9 mouse cellular contexts compared by ENCODE assay signal in genomic region chr4:136466226-136466625, GRCm38 (mm10). TPM values are rescaled to one million over a fixed set of nuclear protein-coding genes. Genes with fewer than 3 reads are reported as not detected.
DNase-seq lines count a peak whose midpoint lies in the region; ATAC-seq and TF ChIP-seq lines count a peak whose summit lies in the region.
"Had no signal": no experiment of that assay in that cellular context is flagged by ENCODE, and none has a peak within 500 bp of the region (broad histone marks: within the 10 kb centered on the region; RNA-seq: fewer than 3 reads in every experiment).

No protein-coding gene starts in this region.

- H3K4me1 ChIP-seq in forebrain, embryonic 11.5 days (replicated peaks; ENCODE audit: control insufficient read depth, insufficient read depth, low read length), result peaks cover 19% of the 10 kb centered on the region

- H3K4me2 ChIP-seq in forebrain, embryonic 11.5 days (ENCODE audit: low read depth, low read length, severe bottlenecking), result no peak overlapping the region
- H3K4me2 ChIP-seq: hindbrain, embryonic 15.5 days had no signal

- H3K79me3 ChIP-seq in C2C12 (ENCODE audit: low read depth), result peaks cover 5% of the 10 kb centered on the region

- H3K9ac ChIP-seq in forebrain, embryonic 11.5 days (ENCODE audit: low read length), result no peak overlapping the region
- H3K9ac ChIP-seq: hindbrain, embryonic 15.5 days had no signal

- H3ac ChIP-seq in C2C12 (ENCODE audit: control insufficient read depth, insufficient read length, low read depth), result no peak overlapping the region

- peak; percentile 36 for DNase-seq in Muller cell, postnatal 12 days (ENCODE audit: inconsistent ontology term)
- DNase-seq in gastrocnemius, postnatal 36 days, result peak; percentile 15 to 26
- peak; percentile 29 to 41 for DNase-seq in kidney, adult 8-10 months
- DNase-seq in embryo, embryonic 9.5 days (ENCODE audit: extremely low spot score), result no peak
- no peak for DNase-seq in ovary, adult 18-20 months (ENCODE audit: low spot score)
- no peak for DNase-seq in forebrain, embryonic 11.5 days (ENCODE audit: low spot score)

- H3K9me3 ChIP-seq in forebrain, embryonic 11.5 days (ENCODE audit: control insufficient read depth, low read length), result no peaks in the 10 kb centered on the region
- H3K9me3 ChIP-seq: hindbrain, embryonic 15.5 days had no signal

- TF ChIP-seq CTCF in C2C12 (IDR thresholded peaks at IDR 0.05; ENCODE audit: control insufficient read depth, insufficient read depth, insufficient read length), result no peak

- intact Hi-C loops in gastrocnemius, postnatal 36 days (cut with DNase I), result no loop called here

- ATAC-seq in erythroblast, adult 5-6 weeks (replicated peaks; ENCODE audit: low FRiP score, poor library complexity, severe bottlenecking), result no peak
- no peak for ATAC-seq in forebrain, embryonic 11.5 days (replicated peaks; ENCODE audit: low FRiP score)

- WGBS in forebrain, embryonic 11.5 days, result 79% methylated on average over 4 of the region's 4 CpGs

- no peak overlapping the region for H3K27ac ChIP-seq in forebrain, embryonic 11.5 days (ENCODE audit: low read depth, low read length)
- H3K27ac ChIP-seq: hindbrain, embryonic 15.5 days had no signal

- no peak overlapping the region for H3K4me3 ChIP-seq in C2C12 (ENCODE audit: insufficient read depth, poor library complexity, severe bottlenecking)
- no peak overlapping the region for H3K4me3 ChIP-seq in forebrain, embryonic 11.5 days (ENCODE audit: low read depth, low read length)
- H3K4me3 ChIP-seq: hindbrain, embryonic 15.5 days had no signal

- peaks cover 16% of the 10 kb centered on the region for H3K79me2 ChIP-seq in C2C12 (ENCODE audit: control insufficient read depth, insufficient read depth)

- H3K27me3 ChIP-seq in C2C12 (ENCODE audit: control insufficient read depth, insufficient read depth, insufficient read length), result no peaks in the 10 kb centered on the region
- H3K27me3 ChIP-seq in forebrain, embryonic 11.5 days (ENCODE audit: control insufficient read depth, insufficient read depth, low read length), result peaks cover 17% of the 10 kb centered on the region

- no peaks in the 10 kb centered on the region for H3K36me3 ChIP-seq in C2C12 (ENCODE audit: control insufficient read depth, insufficient read depth)
- H3K36me3 ChIP-seq in forebrain, embryonic 11.5 days (ENCODE audit: control insufficient read depth, insufficient read depth, low read length), result no peaks in the 10 kb centered on the region
- H3K36me3 ChIP-seq: hindbrain, embryonic 15.5 days had no signal

TF ChIP-seq in C2C12, 6 proteins besides CTCF, POLR2A, EP300 and RAD21:
- TF ChIP-seq FOSL1 (IDR thresholded peaks at IDR 0.05; ENCODE audit: insufficient read depth, low read length, poor library complexity, severe bottlenecking) (no peak), MYOD1 (IDR thresholded peaks at IDR 0.05; ENCODE audit: control insufficient read depth, insufficient read length, low read depth) (peak; percentile 54)

RNA-seq across cellular contexts. Expression of gene Luzp1, which starts 3.3 kb away (rescaled TPM):
- polyA plus RNA-seq in C2C12 (2012; fragmentation: generic; extraction: Trizol), result 16.1 TPM
- 10 to 100 TPM; 12.6 to 13.1 TPM for total RNA-seq in gastrocnemius, postnatal 36 days (2021)
- 0.42 and 1.2 TPM in 2 replicates for total RNA-seq in erythroblast, adult 5-6 weeks (2015; ENCODE audit: low replicate concordance)
- total RNA-seq in erythroblast, adult 5-6 weeks (2017; ENCODE audit: low replicate concordance), result 1.0 and 10.7 TPM in 2 replicates
- 119 and 121 TPM in 2 replicates for polyA plus RNA-seq in forebrain, embryonic 11.5 days (2014; fragmentation: Nextera tagmentation; extraction: Ambion mirVana)

RNA-seq across cellular contexts. Expression of gene 6030445D17Rik, which starts 4.2 kb away (rescaled TPM):
- polyA plus RNA-seq in C2C12 (2012; fragmentation: generic; extraction: Trizol), result 0.46 TPM
- total RNA-seq in gastrocnemius, postnatal 36 days (2021), result under 1 TPM; 0.15 to 0.38 TPM
- total RNA-seq in erythroblast, adult 5-6 weeks (2015; ENCODE audit: low replicate concordance), result not detected in 2 replicates
- not detected in 2 replicates for total RNA-seq in erythroblast, adult 5-6 weeks (2017; ENCODE audit: low replicate concordance)
- polyA plus RNA-seq in forebrain, embryonic 11.5 days (2014; fragmentation: Nextera tagmentation; extraction: Ambion mirVana), result not detected in 2 replicates

RNA-seq across cellular contexts. Expression of gene Htr1d, which starts 42.9 kb away (rescaled TPM):
- 0.06 TPM for polyA plus RNA-seq in C2C12 (2012; fragmentation: generic; extraction: Trizol)
- total RNA-seq in gastrocnemius, postnatal 36 days (2021), result not detected
- not detected in 2 replicates for total RNA-seq in erythroblast, adult 5-6 weeks (2015; ENCODE audit: low replicate concordance)
- not detected in 2 replicates for total RNA-seq in erythroblast, adult 5-6 weeks (2017; ENCODE audit: low replicate concordance)
- polyA plus RNA-seq in forebrain, embryonic 11.5 days (2014; fragmentation: Nextera tagmentation; extraction: Ambion mirVana), result 0.21 and 0.25 TPM in 2 replicates

Comparison
In these comparisons a context has a peak if more than half of its experiments do, and no peak if none do; other contexts are left out.
1. DNase-seq: peak in Muller cell, postnatal 12 days (single experiment), gastrocnemius, postnatal 36 days (2 of 2) and kidney, adult 8-10 months (2 of 2); none in embryo, embryonic 9.5 days (single experiment), ovary, adult 18-20 months (single experiment) and forebrain, embryonic 11.5 days (single experiment).